Mouse (Mus musculus): ENCODE results near the gene Aox3. TPM values are rescaled to one million over a fixed set of nuclear protein-coding genes. Genes with fewer than 3 reads are reported as not detected.

Aox3 gene
- total and polyA plus RNA-seq, 3 experiments = 0.08 to 0.43 (median 0.14) TPM

DNA sequence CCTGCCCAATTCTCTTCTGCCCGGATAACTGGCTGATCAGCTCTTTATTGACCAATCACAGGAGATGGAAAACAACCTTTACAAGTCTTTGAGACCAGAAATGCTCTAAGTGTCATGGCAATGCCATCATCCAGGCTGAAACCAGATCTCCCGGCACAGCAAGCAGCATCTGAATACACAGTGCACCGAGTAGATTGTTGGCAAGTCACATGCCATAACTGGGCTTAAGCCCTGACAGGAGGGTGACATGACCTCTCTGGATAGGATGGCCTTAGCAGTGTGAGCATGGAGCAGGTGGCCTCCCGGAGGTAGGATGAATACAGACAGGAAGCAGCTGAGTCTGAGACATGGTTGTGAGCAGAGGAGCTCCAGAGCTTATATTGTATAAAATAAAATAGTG is 32.5 kb upstream of the Aox3 start:
- no peak overlapping the region for H3K4me2 ChIP-seq (ENCODE audit: insufficient read depth, low read depth, poor library complexity, severe bottlenecking)
- H3K27ac ChIP-seq (ENCODE audit: insufficient read depth, low read depth) = no peak overlapping the region
- no peaks in the 10 kb centered on the region for H3K36me3 ChIP-seq (replicated peaks in 1 of 2; ENCODE audit: control insufficient read depth in 1 of 2, insufficient read depth in 1 of 2, low read length in 1 of 2)
- no peaks in the 10 kb centered on the region for H3K9me3 ChIP-seq (replicated peaks; ENCODE audit: low read length)
- no peak for DNase-seq (ENCODE audit: extremely low read depth)
- no peak overlapping the region for H3K4me3 ChIP-seq (replicated peaks in 1 of 3; ENCODE audit: low read depth in 2 of 3, low read length in 2 of 3, poor library complexity in 1 of 3)
- no peak overlapping the region for H3K9ac ChIP-seq (ENCODE audit: insufficient read depth, low read depth)
- no peaks in the 10 kb centered on the region for H3K27me3 ChIP-seq (replicated peaks)
- TF ChIP-seq ELF1 (IDR thresholded peaks at IDR 0.05; ENCODE audit: low read depth, low read length) (no peak), KAT2A (IDR thresholded peaks at IDR 0.05; ENCODE audit: insufficient replicate concordance, low read length) (no peak), TCF12 (IDR thresholded peaks at IDR 0.05; ENCODE audit: low read depth, low read length) (no peak), CTCF (conservative IDR thresholded peaks at IDR 0.05 in 1 of 2, IDR thresholded peaks at IDR 0.05 in 1 of 2; ENCODE audit: low read depth in 2 of 2, low read length in 2 of 2) (no peak), POLR2A (IDR thresholded peaks at IDR 0.05; ENCODE audit: low read depth, low read length) (no peak), NRF1 (IDR thresholded peaks at IDR 0.05; ENCODE audit: low read depth, low read length) (no peak), MAFK (IDR thresholded peaks at IDR 0.05; ENCODE audit: insufficient replicate concordance, low read length) (no peak), BHLHE40 (IDR thresholded peaks at IDR 0.05; ENCODE audit: low read depth, low read length) (no peak), GABPA (IDR thresholded peaks at IDR 0.05; ENCODE audit: insufficient replicate concordance, low read depth, low read length) (no peak), CHD2 (IDR thresholded peaks at IDR 0.05; ENCODE audit: low read length) (no peak), RCOR1 (conservative IDR thresholded peaks at IDR 0.05; ENCODE audit: low read depth, low read length) (no peak), HCFC1 (IDR thresholded peaks at IDR 0.05; ENCODE audit: low read depth, low read length) (no peak), UBTF (IDR thresholded peaks at IDR 0.05; ENCODE audit: low read depth, low read length) (no peak)
- peaks cover 0 to 9% of the 10 kb centered on the region in 2 experiments; a peak in 2 of 4 replicates for H3K4me1 ChIP-seq (ENCODE audit: control insufficient read depth in 1 of 2, insufficient read depth in 2 of 2)
- dilution Hi-C loops (cut with MboI; ENCODE audit: extremely low pct_ligation_motif_present, extremely low pct_unique_long_range_greater_than_20kb, low sequenced_read_pairs) = no loop called here
- in situ Hi-C loops (cut with MboI; ENCODE audit: low pct_ligation_motif_present, low pct_unique_long_range_greater_than_20kb, low sequenced_read_pairs) = no loop called here
- no peaks in the 10 kb centered on the region for H3K79me2 ChIP-seq (replicated peaks; ENCODE audit: control insufficient read depth, extremely low read depth, insufficient read depth, poor library complexity, severe bottlenecking)

DNA sequence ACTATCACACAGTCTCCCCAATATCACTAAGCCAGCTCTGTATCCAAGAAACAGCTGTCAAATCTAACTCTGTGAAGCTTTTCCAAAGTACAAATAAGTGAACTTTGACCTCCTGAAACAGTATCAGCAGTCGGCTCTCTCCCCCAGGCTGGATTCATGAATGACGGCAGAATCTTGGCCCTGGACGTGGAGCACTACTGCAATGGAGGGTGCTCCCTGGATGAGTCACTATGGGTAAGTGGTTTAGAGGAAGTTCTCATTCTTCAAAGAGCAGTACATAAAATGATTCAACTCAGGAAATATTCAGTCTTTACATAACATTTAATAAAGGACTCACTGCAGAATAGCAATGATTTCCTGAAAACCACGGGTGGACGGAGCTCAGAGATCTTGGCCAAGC is 31.6 kb upstream of the Aox3 start:
- no peak overlapping the region for H3K4me3 ChIP-seq (replicated peaks in 1 of 3; ENCODE audit: low read depth in 2 of 3, low read length in 2 of 3, poor library complexity in 1 of 3)
- DNase-seq (ENCODE audit: extremely low read depth) = no peak
- H3K4me2 ChIP-seq (ENCODE audit: insufficient read depth, low read depth, poor library complexity, severe bottlenecking) = no peak overlapping the region
- H3K79me2 ChIP-seq (replicated peaks; ENCODE audit: control insufficient read depth, extremely low read depth, insufficient read depth, poor library complexity, severe bottlenecking) = no peaks in the 10 kb centered on the region
- dilution Hi-C loops (cut with MboI; ENCODE audit: extremely low pct_ligation_motif_present, extremely low pct_unique_long_range_greater_than_20kb, low sequenced_read_pairs) (no loop called here), in situ Hi-C loops (cut with MboI; ENCODE audit: low pct_ligation_motif_present, low pct_unique_long_range_greater_than_20kb, low sequenced_read_pairs) (no loop called here)
- no peaks in the 10 kb centered on the region for H3K27me3 ChIP-seq (replicated peaks)
- no peaks in the 10 kb centered on the region for H3K9me3 ChIP-seq (replicated peaks; ENCODE audit: low read length)
- no peak overlapping the region for H3K9ac ChIP-seq (ENCODE audit: insufficient read depth, low read depth)
- peaks cover 0 to 18% of the 10 kb centered on the region in 2 experiments; a peak in 2 of 4 replicates for H3K4me1 ChIP-seq (ENCODE audit: control insufficient read depth in 1 of 2, insufficient read depth in 2 of 2)
- no peaks in the 10 kb centered on the region for H3K36me3 ChIP-seq (replicated peaks in 1 of 2; ENCODE audit: control insufficient read depth in 1 of 2, insufficient read depth in 1 of 2, low read length in 1 of 2)
- TF ChIP-seq JUN (IDR thresholded peaks at IDR 0.05; ENCODE audit: insufficient read depth, low read depth, low read length) = no peak
- no peak for TF ChIP-seq CTCF (conservative IDR thresholded peaks at IDR 0.05 in 1 of 2, IDR thresholded peaks at IDR 0.05 in 1 of 2; ENCODE audit: low read depth in 2 of 2, low read length in 2 of 2)
- no peak for TF ChIP-seq HCFC1 (IDR thresholded peaks at IDR 0.05; ENCODE audit: low read depth, low read length)
- no peak for TF ChIP-seq ZC3H11A (IDR thresholded peaks at IDR 0.05; ENCODE audit: low read depth, low read length)
- TF ChIP-seq USF2 (conservative IDR thresholded peaks at IDR 0.05; ENCODE audit: low read depth, low read length) = no peak
- TF ChIP-seq USF1 (IDR thresholded peaks at IDR 0.05; ENCODE audit: low read depth, low read length) = no peak
- no peak for TF ChIP-seq BHLHE40 (IDR thresholded peaks at IDR 0.05; ENCODE audit: low read depth, low read length)
- TF ChIP-seq EP300 (IDR thresholded peaks at IDR 0.05; ENCODE audit: low read length) = no peak
- TF ChIP-seq ZKSCAN1 (IDR thresholded peaks at IDR 0.05; ENCODE audit: borderline replicate concordance, low read depth, low read length) = no peak
- TF ChIP-seq ETS1 (conservative IDR thresholded peaks at IDR 0.05; ENCODE audit: low read depth, low read length) = no peak
- no peak for TF ChIP-seq CHD2 (IDR thresholded peaks at IDR 0.05; ENCODE audit: low read length)
- TF ChIP-seq SMC3 (IDR thresholded peaks at IDR 0.05; ENCODE audit: low read depth, low read length) = no peak
- TF ChIP-seq ELF1 (IDR thresholded peaks at IDR 0.05; ENCODE audit: low read depth, low read length) = no peak
- no peak for TF ChIP-seq TCF12 (IDR thresholded peaks at IDR 0.05; ENCODE audit: low read depth, low read length)
- no peak overlapping the region for H3K27ac ChIP-seq (ENCODE audit: insufficient read depth, low read depth)

All from CH12.LX (cell line).